Mouse (Mus musculus): ENCODE measurements at regions not wholly inside any gene's neighbourhood (a gene's known extent, or its start where the extent isn't known, plus 50 kb on each side); places are given as distances from the start of the nearest gene placed in this dataset.

- Histone ChIP-seq H3K9ac (ENCODE audit: low read length) (no peak overlapping the region), H3K4me3 (ENCODE audit: control insufficient read depth in 1 of 2, insufficient read depth in 1 of 2, low read depth in 1 of 2, low read length in 2 of 2) (no peak overlapping the region), H3K4me1 (ENCODE audit: control insufficient read depth in 2 of 2, insufficient read depth in 2 of 2, low read length in 2 of 2) (no peaks in the 10 kb centered on the region), H3K27ac (replicated peaks in 1 of 2; ENCODE audit: control insufficient read depth in 1 of 2, insufficient read depth in 1 of 2, low read depth in 2 of 2, low read length in 2 of 2) (no peak overlapping the region), H3K9me3 (ENCODE audit: control insufficient read depth, low read length) (no peaks in the 10 kb centered on the region), H3K36me3 (ENCODE audit: control insufficient read depth, insufficient read depth, low read length) (no peaks in the 10 kb centered on the region), H3K27me3 (ENCODE audit: control insufficient read depth, insufficient read depth, low read length) (no peaks in the 10 kb centered on the region), H3K4me2 (ENCODE audit: low read length) (no peak overlapping the region)
- no peak for ATAC-seq (ENCODE audit: insufficient number of reproducible peaks, insufficient read depth, low FRiP score, low read depth)
- 90% methylated on average over 2 of the region's 2 CpGs for WGBS
Observed at GRCm38 (mm10) chr2:124758992-124759391, 308.9 kb upstream of the Slc24a5 start.

- 86% methylated on average over 7 of the region's 7 CpGs for WGBS
- Histone ChIP-seq H3K27ac (replicated peaks in 1 of 2; ENCODE audit: control insufficient read depth in 1 of 2, insufficient read depth in 1 of 2, low read depth in 2 of 2, low read length in 2 of 2) (no peak overlapping the region), H3K27me3 (ENCODE audit: control insufficient read depth, insufficient read depth, low read length) (no peaks in the 10 kb centered on the region), H3K36me3 (ENCODE audit: control insufficient read depth, insufficient read depth, low read length) (no peaks in the 10 kb centered on the region), H3K9ac (ENCODE audit: low read length) (no peak overlapping the region), H3K4me3 (ENCODE audit: control insufficient read depth in 1 of 2, insufficient read depth in 1 of 2, low read depth in 1 of 2, low read length in 2 of 2) (no peak overlapping the region), H3K4me2 (ENCODE audit: low read length) (no peak overlapping the region), H3K9me3 (ENCODE audit: control insufficient read depth, low read length) (no peaks in the 10 kb centered on the region), H3K4me1 (ENCODE audit: control insufficient read depth in 2 of 2, insufficient read depth in 2 of 2, low read length in 2 of 2) (no peaks in the 10 kb centered on the region)
- no peak for ATAC-seq (ENCODE audit: insufficient number of reproducible peaks, insufficient read depth, low FRiP score, low read depth)
Observed at GRCm38 (mm10) chr2:124763650-124764049, 304.3 kb upstream of the Slc24a5 start.

GRCm38 (mm10) chr2:124764186-124764910 lies 303.6 kb upstream of the Slc24a5 start:
- H3K4me2 ChIP-seq (ENCODE audit: low read length), result no peak overlapping the region
- no peaks in the 10 kb centered on the region for H3K27me3 ChIP-seq (ENCODE audit: control insufficient read depth, insufficient read depth, low read length)
- no peak overlapping the region for H3K4me3 ChIP-seq (ENCODE audit: control insufficient read depth in 1 of 2, insufficient read depth in 1 of 2, low read depth in 1 of 2, low read length in 2 of 2)
- H3K9ac ChIP-seq (ENCODE audit: low read length), result no peak overlapping the region
- no peaks in the 10 kb centered on the region for H3K4me1 ChIP-seq (ENCODE audit: control insufficient read depth in 2 of 2, insufficient read depth in 2 of 2, low read length in 2 of 2)
- H3K27ac ChIP-seq (replicated peaks in 1 of 2; ENCODE audit: control insufficient read depth in 1 of 2, insufficient read depth in 1 of 2, low read depth in 2 of 2, low read length in 2 of 2), result no peak overlapping the region
- WGBS, result 75% methylated on average over 10 of the region's 10 CpGs
- ATAC-seq (ENCODE audit: insufficient number of reproducible peaks, insufficient read depth, low FRiP score, low read depth), result no peak
- no peaks in the 10 kb centered on the region for H3K9me3 ChIP-seq (ENCODE audit: control insufficient read depth, low read length)
- no peaks in the 10 kb centered on the region for H3K36me3 ChIP-seq (ENCODE audit: control insufficient read depth, insufficient read depth, low read length)

- no peak overlapping the region for H3K4me3 ChIP-seq (ENCODE audit: control insufficient read depth in 1 of 2, insufficient read depth in 1 of 2, low read depth in 1 of 2, low read length in 2 of 2)
- H3K36me3 ChIP-seq (ENCODE audit: control insufficient read depth, insufficient read depth, low read length), result no peaks in the 10 kb centered on the region
- H3K27ac ChIP-seq (replicated peaks in 1 of 2; ENCODE audit: control insufficient read depth in 1 of 2, insufficient read depth in 1 of 2, low read depth in 2 of 2, low read length in 2 of 2), result no peak overlapping the region
- 82% methylated on average over 6 of the region's 6 CpGs for WGBS
- ATAC-seq (ENCODE audit: insufficient number of reproducible peaks, insufficient read depth, low FRiP score, low read depth), result no peak
- no peaks in the 10 kb centered on the region for H3K9me3 ChIP-seq (ENCODE audit: control insufficient read depth, low read length)
- no peaks in the 10 kb centered on the region for H3K27me3 ChIP-seq (ENCODE audit: control insufficient read depth, insufficient read depth, low read length)
- H3K4me1 ChIP-seq (ENCODE audit: control insufficient read depth in 2 of 2, insufficient read depth in 2 of 2, low read length in 2 of 2), result peaks cover 0 to 6% of the 10 kb centered on the region in 2 experiments; a peak in 2 of 4 replicates
- no peak overlapping the region for H3K4me2 ChIP-seq (ENCODE audit: low read length)
- no peak overlapping the region for H3K9ac ChIP-seq (ENCODE audit: low read length)
Observed at GRCm38 (mm10) chr2:124769267-124769967, 298.5 kb upstream of the Slc24a5 start.

- Histone ChIP-seq H3K9ac (ENCODE audit: low read length) (no peak overlapping the region), H3K27me3 (ENCODE audit: control insufficient read depth, insufficient read depth, low read length) (no peaks in the 10 kb centered on the region), H3K9me3 (ENCODE audit: control insufficient read depth, low read length) (no peaks in the 10 kb centered on the region), H3K4me1 (ENCODE audit: control insufficient read depth in 2 of 2, insufficient read depth in 2 of 2, low read length in 2 of 2) (peaks cover 0 to 6% of the 10 kb centered on the region in 2 experiments; a peak in 2 of 4 replicates), H3K36me3 (ENCODE audit: control insufficient read depth, insufficient read depth, low read length) (no peaks in the 10 kb centered on the region), H3K4me3 (ENCODE audit: control insufficient read depth in 1 of 2, insufficient read depth in 1 of 2, low read depth in 1 of 2, low read length in 2 of 2) (no peak overlapping the region), H3K4me2 (ENCODE audit: low read length) (no peak overlapping the region), H3K27ac (replicated peaks in 1 of 2; ENCODE audit: control insufficient read depth in 1 of 2, insufficient read depth in 1 of 2, low read depth in 2 of 2, low read length in 2 of 2) (no peak overlapping the region)
- WGBS, result 77% methylated on average over 2 of the region's 2 CpGs
- ATAC-seq (ENCODE audit: insufficient number of reproducible peaks, insufficient read depth, low FRiP score, low read depth), result no peak
Observed at GRCm38 (mm10) chr2:124770028-124770427, 297.9 kb upstream of the Slc24a5 start.

- 47% methylated on average over 11 of the region's 11 CpGs for WGBS
- Histone ChIP-seq H3K4me3 (ENCODE audit: control insufficient read depth in 1 of 2, insufficient read depth in 1 of 2, low read depth in 1 of 2, low read length in 2 of 2) (no peak overlapping the region), H3K36me3 (ENCODE audit: control insufficient read depth, insufficient read depth, low read length) (no peaks in the 10 kb centered on the region), H3K4me1 (ENCODE audit: control insufficient read depth in 2 of 2, insufficient read depth in 2 of 2, low read length in 2 of 2) (peaks cover 0 to 6% of the 10 kb centered on the region in 2 experiments; a peak in 2 of 4 replicates), H3K9me3 (ENCODE audit: control insufficient read depth, low read length) (no peaks in the 10 kb centered on the region), H3K4me2 (ENCODE audit: low read length) (no peak overlapping the region), H3K27ac (replicated peaks in 1 of 2; ENCODE audit: control insufficient read depth in 1 of 2, insufficient read depth in 1 of 2, low read depth in 2 of 2, low read length in 2 of 2) (no peak overlapping the region; a peak in 1 of 4 replicates), H3K9ac (ENCODE audit: low read length) (no peak overlapping the region), H3K27me3 (ENCODE audit: control insufficient read depth, insufficient read depth, low read length) (no peaks in the 10 kb centered on the region)
- no peak for ATAC-seq (ENCODE audit: insufficient number of reproducible peaks, insufficient read depth, low FRiP score, low read depth)
Observed at GRCm38 (mm10) chr2:124772055-124772708, 295.7 kb upstream of the Slc24a5 start.

- WGBS, result 73% methylated on average over 3 of the region's 3 CpGs
- ATAC-seq (ENCODE audit: insufficient number of reproducible peaks, insufficient read depth, low FRiP score, low read depth), result no peak
Observed at GRCm38 (mm10) chr2:124775737-124776136, 292.2 kb upstream of the Slc24a5 start.

More at GRCm38 (mm10) chr2:124775737-124776136, 292.2 kb upstream of the Slc24a5 start:
- no peaks in the 10 kb centered on the region for H3K9me3 ChIP-seq (ENCODE audit: control insufficient read depth, low read length)
- H3K27ac ChIP-seq (replicated peaks in 1 of 2; ENCODE audit: control insufficient read depth in 1 of 2, insufficient read depth in 1 of 2, low read depth in 2 of 2, low read length in 2 of 2), result no peak overlapping the region
- H3K9ac ChIP-seq (ENCODE audit: low read length), result no peak overlapping the region
- no peak overlapping the region for H3K4me3 ChIP-seq (ENCODE audit: control insufficient read depth in 1 of 2, insufficient read depth in 1 of 2, low read depth in 1 of 2, low read length in 2 of 2)
- H3K4me1 ChIP-seq (ENCODE audit: control insufficient read depth in 2 of 2, insufficient read depth in 2 of 2, low read length in 2 of 2), result peaks cover 0 to 6% of the 10 kb centered on the region in 2 experiments; a peak in 2 of 4 replicates
- no peaks in the 10 kb centered on the region for H3K27me3 ChIP-seq (ENCODE audit: control insufficient read depth, insufficient read depth, low read length)
- no peaks in the 10 kb centered on the region for H3K36me3 ChIP-seq (ENCODE audit: control insufficient read depth, insufficient read depth, low read length)
- no peak overlapping the region for H3K4me2 ChIP-seq (ENCODE audit: low read length)

Data from heart, embryonic 14.5 days (tissue).